Mouse (Mus musculus): ENCODE measurements at regions not wholly inside any gene's neighbourhood (a gene's known extent, or its start where the extent isn't known, plus 50 kb on each side); places are given as distances from the start of the nearest gene placed in this dataset.

DNA sequence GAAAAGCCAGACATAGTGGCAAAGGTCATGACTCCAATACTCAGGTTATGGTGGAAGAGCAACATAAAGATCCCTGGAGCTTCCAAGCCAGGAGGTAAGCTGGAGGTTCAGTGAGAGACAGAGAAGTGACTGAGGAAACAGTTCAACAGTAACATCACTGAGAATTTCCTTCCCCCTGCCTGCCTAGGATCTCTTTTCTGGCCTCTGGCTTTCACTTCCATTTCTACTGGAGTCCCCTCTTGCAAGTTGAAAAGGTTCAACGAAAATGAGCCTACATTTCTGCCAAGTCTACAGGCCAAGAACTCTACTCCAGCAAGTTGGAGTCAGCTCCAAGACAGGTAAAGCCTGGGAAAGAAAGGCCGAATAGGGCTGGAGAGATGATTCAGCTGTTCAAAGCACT lies 293.0 kb downstream of the Epha4 start:
- no peak for TF ChIP-seq CTCF (IDR thresholded peaks at IDR 0.05; ENCODE audit: low read depth)
- no peak for TF ChIP-seq EP300 (optimal IDR thresholded peaks at IDR 0.05)

Measured in stomach, postnatal 0 days (tissue).